Mouse (Mus musculus): ENCODE results near the gene Nudt7.

Nudt7 gene

DNA sequence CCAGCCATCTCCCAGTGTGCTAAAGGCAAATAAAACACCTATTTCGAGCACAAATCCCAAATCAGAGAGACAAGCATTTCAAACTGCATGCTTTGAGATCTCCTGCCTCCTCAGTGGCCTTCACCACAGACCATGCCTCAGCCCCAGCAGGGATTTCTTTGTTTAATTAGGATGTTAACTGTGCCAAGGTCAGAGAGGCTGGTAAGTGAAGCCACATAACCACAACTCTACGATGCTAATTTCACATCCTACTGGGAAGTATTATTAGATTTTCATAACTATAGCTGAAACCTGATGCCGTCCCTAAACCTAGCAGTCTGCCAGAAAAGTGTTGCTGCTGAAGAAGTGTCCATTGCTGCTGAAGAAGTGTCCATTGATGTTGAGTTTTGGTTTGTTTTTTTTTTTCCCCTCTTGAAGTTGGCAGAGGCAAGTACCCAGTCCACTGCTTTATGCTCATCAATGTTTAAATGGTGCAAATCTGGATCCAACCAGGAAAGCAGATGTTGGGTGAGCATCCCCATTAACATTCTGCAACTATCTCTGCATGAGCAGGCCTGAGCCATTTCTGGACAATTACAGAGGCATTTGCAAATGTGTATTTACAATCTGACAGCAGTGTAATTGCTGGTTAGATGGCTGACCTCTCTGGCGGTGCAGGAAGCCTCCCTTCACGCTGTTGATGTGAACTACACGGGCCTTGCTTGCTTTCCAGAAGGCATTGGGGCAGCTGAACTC is 20.1 kb downstream of the Nudt7 start:
- no peak for DNase-seq

- DNase-seq: no peak
Observed at GRCm38 (mm10) chr8:114158586-114158985, 25.2 kb downstream of the Nudt7 start.

- DNase-seq: no peak
Observed at GRCm38 (mm10) chr8:114159666-114160065, 26.3 kb downstream of the Nudt7 start.

DNA sequence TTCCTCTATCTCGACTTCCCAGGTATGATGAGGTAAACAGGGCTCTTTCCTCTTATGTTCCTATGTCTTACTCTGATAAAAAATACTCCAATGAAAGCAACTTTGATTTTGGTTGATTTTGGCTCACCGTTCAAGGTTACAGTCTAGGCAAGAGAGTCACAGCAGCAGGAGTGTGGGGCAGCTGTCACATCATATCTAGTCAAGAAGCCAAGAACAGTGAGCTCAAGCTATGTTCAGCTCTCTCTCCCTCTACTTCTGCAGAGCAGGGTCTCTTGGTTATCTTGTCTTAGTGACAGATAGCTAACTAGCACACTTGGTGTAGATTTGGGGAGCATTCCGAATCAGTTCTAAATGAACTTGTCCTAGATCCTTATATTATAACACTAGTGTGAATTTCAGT is 30.5 kb downstream of the Nudt7 start:
- no peak for DNase-seq

GRCm38 (mm10) chr8:114164444-114165096 is 31.2 kb downstream of the Nudt7 start:
- DNase-seq: no peak

- no peak for DNase-seq
Observed at GRCm38 (mm10) chr8:114165741-114166140, 32.4 kb downstream of the Nudt7 start.

GRCm38 (mm10) chr8:114176721-114177120 is 43.4 kb downstream of the Nudt7 start:
- no peak for DNase-seq

- no peak for DNase-seq
Observed at GRCm38 (mm10) chr8:114193334-114193733, 60.0 kb downstream of the Nudt7 start.

- DNase-seq: no peak
Observed at GRCm38 (mm10) chr8:114198990-114199389, 65.6 kb downstream of the Nudt7 start.
